Mouse (Mus musculus): ENCODE measurements around the gene BC034090. TPM values are rescaled to one million over a fixed set of nuclear protein-coding genes. Genes with fewer than 3 reads are reported as not detected.

The BC034090 gene
- total and polyA plus RNA-seq, 2 experiments from 2014 or later = 2.5 to 9.9 TPM

GRCm38 (mm10) chr1:155211017-155211416 lies 33.2 kb downstream of the BC034090 start:
- H3K27ac ChIP-seq (ENCODE audit: low read depth, low read length) = no peak overlapping the region
- TF ChIP-seq CTCF (IDR thresholded peaks at IDR 0.05; ENCODE audit: low read depth) = no peak
- peaks cover 20% of the 10 kb centered on the region for H3K4me1 ChIP-seq (ENCODE audit: insufficient read depth)
- H3K9me3 ChIP-seq (ENCODE audit: low read length) = no peaks in the 10 kb centered on the region
- H3K36me3 ChIP-seq (ENCODE audit: insufficient read depth) = peaks cover 10% of the 10 kb centered on the region; the same call in 1 of the 2 replicates
- no peaks in the 10 kb centered on the region for H3K27me3 ChIP-seq (ENCODE audit: insufficient read depth, low read length)
- DNase-seq (no peak), ATAC-seq (no peak)
- 57% methylated on average over 7 of the region's 7 CpGs for WGBS
- H3K4me2 ChIP-seq (ENCODE audit: low read depth) = no peak overlapping the region
- H3K9ac ChIP-seq = no peak overlapping the region
- H3K4me3 ChIP-seq (ENCODE audit: low read depth, low read length) = no peak overlapping the region

- Histone ChIP-seq H3K9ac (0 out of 2 replicates have a peak overlapping the region, but pooled peaks have one; percentile 10), H3K4me3 (ENCODE audit: low read depth, low read length) (no peak overlapping the region), H3K4me1 (ENCODE audit: insufficient read depth) (peaks cover 28% of the 10 kb centered on the region), H3K4me2 (ENCODE audit: low read depth) (no peak overlapping the region), H3K27ac (ENCODE audit: low read depth, low read length) (peak overlapping the region; percentile 36), H3K27me3 (ENCODE audit: insufficient read depth, low read length) (no peaks in the 10 kb centered on the region), H3K36me3 (ENCODE audit: insufficient read depth) (peaks cover 10% of the 10 kb centered on the region; the same call in 1 of the 2 replicates), H3K9me3 (ENCODE audit: low read length) (no peaks in the 10 kb centered on the region)
- TF ChIP-seq CTCF (IDR thresholded peaks at IDR 0.05; ENCODE audit: low read depth) = no peak
- DNase-seq (no peak), ATAC-seq (peak; percentile 55)
- WGBS = 39% methylated on average over 11 of the region's 11 CpGs
These were observed 34.1 kb downstream of the BC034090 start for GRCm38 (mm10) chr1:155210011-155210763.

DNA sequence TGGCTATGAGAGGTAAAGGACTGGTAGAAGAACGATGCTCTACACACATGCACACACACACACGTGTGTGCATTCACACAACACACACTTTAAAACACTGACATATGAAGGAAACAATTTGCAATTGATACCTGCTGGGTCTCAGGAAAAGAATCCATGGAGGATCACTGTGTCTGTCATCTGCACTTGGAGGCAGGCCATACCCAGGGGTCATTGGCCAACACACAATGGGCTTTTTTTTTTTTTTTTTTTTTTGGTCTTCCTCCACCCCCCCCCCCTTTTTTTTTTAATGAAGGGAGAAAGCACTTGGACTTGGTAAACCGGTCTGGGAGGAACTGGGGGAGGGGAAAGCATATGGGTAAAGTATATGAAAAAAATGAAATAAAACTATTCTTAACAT lies 36.4 kb downstream of the BC034090 start:
- ATAC-seq = no peak
- Histone ChIP-seq H3K9ac (no peak overlapping the region), H3K9me3 (ENCODE audit: low read length) (no peaks in the 10 kb centered on the region), H3K4me1 (ENCODE audit: insufficient read depth) (peaks cover 38% of the 10 kb centered on the region), H3K4me3 (ENCODE audit: low read depth, low read length) (no peak overlapping the region), H3K4me2 (ENCODE audit: low read depth) (no peak overlapping the region), H3K36me3 (ENCODE audit: insufficient read depth) (peaks cover 10% of the 10 kb centered on the region; the same call in 1 of the 2 replicates), H3K27me3 (ENCODE audit: insufficient read depth, low read length) (no peaks in the 10 kb centered on the region), H3K27ac (ENCODE audit: low read depth, low read length) (no peak overlapping the region)
- WGBS = 58% methylated on average over 3 of the region's 3 CpGs
- TF ChIP-seq CTCF (IDR thresholded peaks at IDR 0.05; ENCODE audit: low read depth) = no peak
- no peak for DNase-seq

- no peak for ATAC-seq
- no peak overlapping the region for H3K4me2 ChIP-seq (ENCODE audit: low read depth)
- H3K9me3 ChIP-seq (ENCODE audit: low read length) = no peaks in the 10 kb centered on the region
- no peak overlapping the region for H3K9ac ChIP-seq
- 53% methylated on average over 19 of the region's 19 CpGs for WGBS
- peak overlapping the region; percentile 75 for H3K27ac ChIP-seq (ENCODE audit: low read depth, low read length)
- DNase-seq = no peak
- H3K27me3 ChIP-seq (ENCODE audit: insufficient read depth, low read length) = no peaks in the 10 kb centered on the region
- H3K36me3 ChIP-seq (ENCODE audit: insufficient read depth) = peaks cover 10% of the 10 kb centered on the region
- H3K4me1 ChIP-seq (ENCODE audit: insufficient read depth) = peaks cover 35% of the 10 kb centered on the region
- H3K4me3 ChIP-seq (ENCODE audit: low read depth, low read length) = no peak overlapping the region
- no peak for TF ChIP-seq CTCF (IDR thresholded peaks at IDR 0.05; ENCODE audit: low read depth)
These were observed 38.2 kb downstream of the BC034090 start for GRCm38 (mm10) chr1:155205822-155206660.

DNA sequence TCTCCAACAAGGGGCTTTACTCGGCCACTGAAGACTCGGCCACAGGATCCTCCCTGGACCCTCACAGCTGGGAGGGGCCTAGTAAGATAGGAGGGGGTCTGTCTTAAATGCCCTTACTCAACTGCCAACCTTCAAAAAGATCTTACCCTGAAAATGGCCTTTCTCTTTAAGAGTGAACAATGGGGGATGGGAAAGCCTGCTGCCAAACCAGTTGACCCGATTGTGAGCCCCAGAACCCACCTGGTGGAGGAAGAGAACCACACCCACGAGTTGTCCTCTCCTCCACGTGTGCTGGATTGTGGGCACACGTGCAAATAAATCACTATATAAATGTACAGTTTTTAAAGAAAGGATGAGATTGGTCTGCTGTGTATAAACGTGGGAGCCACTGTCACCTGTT lies 38.9 kb downstream of the BC034090 start:
- DNase-seq (no peak), ATAC-seq (no peak)
- Histone ChIP-seq H3K4me3 (ENCODE audit: low read depth, low read length) (no peak overlapping the region), H3K36me3 (ENCODE audit: insufficient read depth) (peaks cover 10% of the 10 kb centered on the region), H3K4me2 (ENCODE audit: low read depth) (no peak overlapping the region), H3K9me3 (ENCODE audit: low read length) (no peaks in the 10 kb centered on the region), H3K27ac (ENCODE audit: low read depth, low read length) (peak overlapping the region; percentile 75), H3K9ac (no peak overlapping the region), H3K27me3 (ENCODE audit: insufficient read depth, low read length) (no peaks in the 10 kb centered on the region), H3K4me1 (ENCODE audit: insufficient read depth) (peaks cover 35% of the 10 kb centered on the region)
- 0 out of 2 replicates have a peak, but pooled peaks have one; percentile 3 for TF ChIP-seq CTCF (IDR thresholded peaks at IDR 0.05; ENCODE audit: low read depth)
- 48% methylated on average over 7 of the region's 7 CpGs for WGBS

DNA sequence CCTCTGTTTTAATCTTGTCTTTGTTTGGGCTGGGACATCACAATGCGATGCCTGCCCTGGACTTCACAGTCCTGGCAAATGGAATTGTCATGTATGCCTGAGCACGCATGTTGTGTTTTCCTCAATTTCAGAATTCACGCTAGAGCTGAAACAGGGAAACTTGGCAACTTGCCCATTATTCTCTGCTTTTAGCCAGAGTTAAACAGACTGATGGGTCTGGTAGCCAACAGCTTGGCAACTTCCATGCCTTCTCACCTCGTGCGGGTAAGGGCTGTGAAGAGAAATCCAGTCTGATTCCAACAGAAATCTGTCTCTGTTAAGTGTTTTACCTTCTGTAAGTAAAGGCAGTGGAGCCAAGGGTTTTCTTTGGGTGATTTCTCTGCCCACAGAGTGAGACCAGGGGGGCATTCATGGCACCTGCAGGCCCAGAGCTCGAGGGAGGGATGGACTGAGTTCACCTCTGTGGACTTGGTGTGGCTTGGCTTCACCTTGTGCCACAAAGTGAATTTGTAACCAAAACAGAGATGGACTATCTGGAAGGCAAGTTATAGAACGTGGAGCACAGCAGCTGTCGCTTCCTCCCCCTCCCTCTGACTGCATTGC lies 39.6 kb downstream of the BC034090 start:
- Histone ChIP-seq H3K4me2 (ENCODE audit: low read depth) (no peak overlapping the region; the same call in 1 of the 2 replicates), H3K27me3 (ENCODE audit: insufficient read depth, low read length) (no peaks in the 10 kb centered on the region), H3K36me3 (ENCODE audit: insufficient read depth) (peaks cover 10% of the 10 kb centered on the region), H3K4me3 (ENCODE audit: low read depth, low read length) (no peak overlapping the region), H3K9me3 (ENCODE audit: low read length) (no peaks in the 10 kb centered on the region), H3K27ac (ENCODE audit: low read depth, low read length) (peak overlapping the region; percentile 82), H3K4me1 (ENCODE audit: insufficient read depth) (peaks cover 35% of the 10 kb centered on the region), H3K9ac (no peak overlapping the region)
- no peak for TF ChIP-seq CTCF (IDR thresholded peaks at IDR 0.05; ENCODE audit: low read depth)
- 24% methylated on average over 8 of the region's 8 CpGs for WGBS
- DNase-seq (peak; percentile 91), ATAC-seq (peak; percentile 74)
